Mouse (Mus musculus) erythroblast, adult 5-6 weeks (primary cell): Measurements from ENCODE around the gene Duox1. TPM values are rescaled to one million over a fixed set of nuclear protein-coding genes. Genes with fewer than 3 reads are reported as not detected.
A peak's percentile ranks its signal among the peaks of the same experiment; 100 is the strongest.
"Not testable (repeated sequence)": the region's sequence is repeated elsewhere in the genome, so short reads cannot be mapped to it uniquely, and the experiment has no call there.

Source experiments
- ATAC-seq: replicated peaks from 2 replicates; pipeline ENCODE4 v1.8.0; 2016; ENCODE audit warnings: moderate number of reproducible peaks, mild to moderate bottlenecking, moderate TSS enrichment, inconsistent platforms; ENCODE audit not compliant: poor library complexity, low FRiP score, severe bottlenecking
- total RNA-seq, 2 experiments: library from RNA; stranded (forward) in 1 of 2; stranded (reverse) in 1 of 2; fragments of 150-400 nt in 1 of 2; fragments of 200-764, 138-1000 nt in 1 of 2; gene quantifications; 2 replicates each; pipeline versions ENCODE4 v1.2.3 to v1.2.4; 2015 to 2017; ENCODE audit warnings: low replicate concordance in 2 of 2

Duox1 gene
- total RNA-seq, 2 experiments from 2014 or later = not detected

DNA sequence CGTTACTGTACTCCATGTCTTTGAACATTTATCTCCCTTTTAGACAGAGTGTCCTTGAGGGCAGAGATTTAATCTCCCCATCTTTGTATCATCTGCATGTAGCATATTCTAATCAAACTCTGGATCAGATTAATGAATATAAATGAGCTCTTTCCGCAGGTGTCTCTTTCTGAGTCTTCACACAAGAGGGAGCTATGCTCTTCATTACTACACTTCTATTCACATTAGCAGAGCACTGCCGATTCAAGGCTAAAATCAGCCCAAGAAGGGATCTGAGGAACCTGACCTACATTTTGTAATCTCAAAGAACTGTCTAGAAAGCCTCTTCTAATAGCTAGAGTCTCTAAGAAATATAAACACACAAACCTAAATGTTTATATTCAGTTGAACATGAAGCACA, 5.8 kb upstream of the Duox1 start:
- ATAC-seq = no peak

DNA sequence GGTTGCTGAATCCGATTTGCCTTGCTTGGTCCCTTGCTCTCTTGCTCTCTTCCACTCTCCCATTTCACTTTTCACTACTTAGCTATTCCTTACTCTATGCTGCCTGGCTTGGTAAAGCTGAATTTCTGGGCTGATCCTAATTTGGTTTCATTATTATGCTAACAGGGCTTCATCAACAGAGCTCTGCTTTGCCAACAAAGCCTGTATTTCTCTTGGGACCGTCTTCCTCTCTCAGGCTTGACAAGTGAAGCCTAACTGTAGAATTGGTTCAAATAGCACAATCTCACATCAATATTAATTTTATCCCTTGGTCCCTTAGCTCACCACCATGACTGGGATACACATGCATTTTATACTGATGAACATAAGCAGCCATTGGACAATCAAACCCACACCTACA, 3.9 kb upstream of the Duox1 start:
- no peak for ATAC-seq

GRCm38 (mm10) chr2:122312722-122313417, 2.6 kb upstream of the Duox1 start:
- ATAC-seq = peak; percentile 84

- ATAC-seq = no peak
Observed at GRCm38 (mm10) chr2:122313536-122313935, 1.9 kb upstream of the Duox1 start, which contains the start of gene Duoxa1. Gene Duoxa1, minus strand, starts transcription at chr2:122313730.

- ATAC-seq = no peak
Observed at GRCm38 (mm10) chr2:122317384-122317783, 1.9 kb downstream of the Duox1 start.

DNA sequence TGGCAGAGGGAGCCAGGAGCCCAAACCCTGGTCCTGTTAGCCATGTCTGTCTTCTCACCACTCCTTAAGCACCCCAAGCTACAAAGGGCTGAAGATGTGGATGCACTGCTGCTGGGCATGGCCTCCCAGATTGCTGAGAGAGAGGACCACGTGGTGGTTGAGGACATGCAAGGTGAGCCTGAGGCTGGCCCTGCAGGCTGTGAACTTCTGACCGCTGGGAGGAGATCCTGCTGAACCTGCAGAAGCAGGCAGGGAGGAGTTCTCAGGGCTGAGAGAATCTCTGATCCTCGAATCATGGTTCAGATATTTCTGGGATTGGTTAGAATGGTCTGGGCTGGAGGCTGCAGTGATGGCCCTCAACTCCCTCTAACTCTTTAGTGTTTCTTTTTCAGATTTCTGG, 8.5 kb downstream of the Duox1 start:
- ATAC-seq = no peak

GRCm38 (mm10) chr2:122324586-122324985, 9.1 kb downstream of the Duox1 start:
- ATAC-seq = no peak

GRCm38 (mm10) chr2:122325361-122325760, 9.9 kb downstream of the Duox1 start:
- no peak for ATAC-seq

DNA sequence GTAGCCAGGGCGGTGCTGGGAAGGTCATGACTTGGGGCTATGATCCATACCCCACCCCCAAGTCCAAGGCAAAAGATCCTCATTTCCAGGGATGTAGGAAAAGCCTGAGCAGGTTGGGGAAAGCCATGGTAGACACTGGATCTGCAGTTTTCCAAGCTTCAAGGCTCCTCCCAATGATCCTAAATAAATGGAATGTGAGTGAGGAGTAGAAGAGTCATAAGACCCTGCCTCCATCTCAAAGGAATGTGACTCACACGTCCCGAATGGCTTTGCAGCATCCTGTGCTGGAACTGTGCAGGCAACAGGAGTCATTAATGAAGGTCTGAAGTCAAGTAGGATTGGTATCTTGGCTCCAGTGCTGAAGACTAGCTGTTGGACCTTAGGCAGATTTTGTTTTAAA, 12.5 kb downstream of the Duox1 start:
- ATAC-seq = no peak

- ATAC-seq = not testable (repeated sequence)
Observed at GRCm38 (mm10) chr2:122330317-122330716, 14.8 kb downstream of the Duox1 start.

- no peak for ATAC-seq
Observed at GRCm38 (mm10) chr2:122332222-122332621, 16.8 kb downstream of the Duox1 start.

- no peak for ATAC-seq
Observed at GRCm38 (mm10) chr2:122334170-122334569, 18.7 kb downstream of the Duox1 start.

DNA sequence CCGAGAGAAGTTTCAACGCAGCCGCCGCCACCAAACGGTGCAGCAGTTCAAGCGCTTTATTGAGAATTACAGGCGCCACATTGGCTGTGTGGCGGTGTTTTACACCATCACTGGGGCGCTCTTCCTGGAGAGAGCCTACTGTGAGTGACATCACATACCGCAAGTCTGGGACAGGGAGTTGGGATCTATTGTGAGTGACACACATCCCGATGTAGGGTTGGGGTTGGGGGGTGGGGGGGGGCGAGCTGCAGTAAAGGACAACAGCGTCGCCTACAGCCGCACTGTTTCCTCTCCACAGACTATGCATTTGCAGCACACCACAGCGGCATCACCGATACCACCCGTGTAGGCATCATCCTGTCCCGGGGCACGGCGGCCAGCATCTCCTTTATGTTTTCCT, 21.8 kb downstream of the Duox1 start:
- ATAC-seq = no peak

DNA sequence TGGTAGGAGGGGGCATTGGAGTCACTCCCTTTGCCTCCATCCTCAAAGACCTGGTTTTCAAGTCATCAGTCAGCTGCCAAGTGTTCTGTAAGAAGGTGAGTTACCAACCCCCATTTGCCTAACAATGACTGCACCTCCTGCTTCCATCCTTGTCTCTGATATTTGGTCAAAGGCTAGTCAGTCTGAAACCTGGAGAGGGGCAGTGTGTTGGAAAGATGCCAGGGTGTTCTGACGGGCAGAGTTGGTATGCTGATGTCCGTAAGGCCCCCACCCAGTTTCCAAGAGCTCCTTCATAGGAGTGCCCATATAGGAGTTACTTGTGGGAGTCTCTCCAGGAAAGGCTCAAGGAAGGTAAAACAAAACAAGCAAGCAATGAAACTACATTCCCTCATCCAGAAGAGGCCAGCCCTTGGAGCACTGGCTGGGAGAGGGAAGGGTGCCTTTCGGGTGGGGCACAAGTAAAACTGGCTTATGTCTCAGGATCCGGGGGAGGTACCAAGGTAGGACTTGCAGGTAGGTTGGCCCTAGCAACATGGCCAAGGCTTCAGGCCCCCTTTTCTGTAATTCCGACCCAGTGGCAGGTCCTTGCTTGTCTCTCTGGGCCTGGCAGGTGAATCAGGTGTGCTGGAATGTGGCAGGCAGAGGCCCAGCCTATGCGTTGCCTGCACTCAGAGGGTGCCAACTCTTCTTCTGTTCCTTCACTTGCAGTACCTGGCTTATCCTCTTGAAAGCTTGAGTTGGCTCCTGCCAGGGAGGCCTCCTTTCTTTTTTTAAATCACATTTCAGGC, 29.8 kb downstream of the Duox1 start:
- ATAC-seq = no peak

GRCm38 (mm10) chr2:122346164-122346563, 30.7 kb downstream of the Duox1 start:
- ATAC-seq = not testable (repeated sequence)

DNA sequence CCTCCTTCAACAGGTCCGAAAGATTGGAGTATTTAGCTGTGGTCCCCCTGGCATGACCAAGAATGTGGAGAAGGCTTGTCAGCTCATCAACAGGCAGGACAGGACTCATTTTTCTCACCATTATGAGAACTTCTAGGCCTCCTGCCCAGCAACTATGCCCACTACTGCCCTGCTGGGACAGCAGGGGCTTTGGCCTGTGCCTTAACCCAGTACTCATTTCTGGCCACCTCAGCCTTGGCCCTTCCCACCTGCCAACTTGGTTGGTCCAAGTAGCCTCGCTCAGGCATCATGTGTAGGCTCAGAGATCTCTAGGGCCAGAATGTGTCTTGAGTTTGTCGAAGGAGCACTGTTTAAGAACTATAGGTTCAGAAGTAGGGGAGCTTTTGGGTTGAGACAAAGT, 31.8 kb downstream of the Duox1 start:
- no peak for ATAC-seq

GRCm38 (mm10) chr2:122348531-122349131, 33.2 kb downstream of the Duox1 start:
- ATAC-seq = peak; percentile 84

DNA sequence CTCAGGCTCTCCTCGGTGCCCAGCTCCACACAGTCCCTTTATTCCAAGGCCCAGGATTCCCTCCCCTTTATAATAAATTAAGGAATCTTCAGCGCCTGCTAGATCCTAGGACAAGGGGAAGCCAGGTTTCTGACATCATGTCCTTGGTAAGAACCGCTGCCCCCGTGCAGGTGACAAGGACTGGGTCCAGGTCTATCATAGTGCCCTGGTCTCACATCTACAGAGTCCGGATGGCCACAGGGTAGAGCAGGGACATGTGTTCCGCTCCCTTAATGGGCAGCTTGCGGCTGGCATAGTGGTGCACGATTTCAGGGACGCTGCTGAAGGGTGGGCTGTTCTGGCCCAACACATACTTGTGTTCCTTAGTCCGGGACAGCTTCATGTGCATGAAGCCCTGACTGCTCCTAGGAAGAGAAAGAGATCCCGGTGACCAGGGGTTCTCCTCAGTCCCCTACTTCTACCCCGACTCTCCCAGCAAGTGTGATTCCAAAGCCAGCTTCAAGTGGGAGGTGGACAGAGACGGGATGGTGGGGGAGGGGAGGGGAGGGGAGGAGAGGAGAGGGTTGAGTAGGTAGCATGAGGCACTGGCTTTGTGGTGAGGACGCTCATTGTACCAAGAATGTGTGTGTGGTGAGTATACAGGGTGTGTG, 33.8 kb downstream of the Duox1 start:
- 0 out of 2 replicates have a peak, but pooled peaks have one; percentile 13 for ATAC-seq

GRCm38 (mm10) chr2:122351156-122351930, 35.9 kb downstream of the Duox1 start:
- no peak for ATAC-seq

DNA sequence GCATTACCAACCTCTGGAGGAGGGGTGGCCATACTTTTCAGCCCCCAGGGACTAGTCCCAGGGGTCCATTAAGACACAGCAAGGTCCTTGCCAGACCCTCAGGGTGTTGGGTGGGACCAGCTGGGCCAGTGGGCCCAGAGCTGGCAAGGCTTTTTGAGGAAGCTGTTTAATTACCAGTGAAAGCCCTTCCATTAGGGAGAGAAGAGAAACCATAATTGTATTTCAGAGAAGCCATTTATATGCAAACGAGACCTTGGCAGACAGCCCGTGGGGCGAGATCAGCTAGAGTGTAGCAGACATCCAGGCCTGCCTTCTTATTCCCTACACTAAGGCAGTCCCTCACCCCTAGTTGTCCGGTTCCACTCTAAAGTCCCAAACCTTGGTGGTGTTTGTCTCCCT, 36.5 kb downstream of the Duox1 start:
- no peak for ATAC-seq
